Mouse (Mus musculus) common myeloid progenitor, adult 5-6 weeks (primary cell): ENCODE results near the gene Aldh1b1. TPM values are rescaled to one million over a fixed set of nuclear protein-coding genes. Genes with fewer than 3 reads are reported as not detected.

Experiments
- ATAC-seq: replicated peaks from 2 replicates; pipeline ENCODE4 v1.8.0; 2016; ENCODE audit warnings: low read depth, mild to moderate bottlenecking, moderate TSS enrichment, inconsistent platforms; ENCODE audit not compliant: poor library complexity, severe bottlenecking
- total RNA-seq: library from RNA; stranded (forward); fragments of 200-1000, 187-1606 nt; gene quantifications from 2 replicates; pipeline ENCODE4 v1.2.3, GENCODE M21; 2017

Gene Aldh1b1
- total RNA-seq = 17.6 and 21.7 TPM in 2 replicates

DNA sequence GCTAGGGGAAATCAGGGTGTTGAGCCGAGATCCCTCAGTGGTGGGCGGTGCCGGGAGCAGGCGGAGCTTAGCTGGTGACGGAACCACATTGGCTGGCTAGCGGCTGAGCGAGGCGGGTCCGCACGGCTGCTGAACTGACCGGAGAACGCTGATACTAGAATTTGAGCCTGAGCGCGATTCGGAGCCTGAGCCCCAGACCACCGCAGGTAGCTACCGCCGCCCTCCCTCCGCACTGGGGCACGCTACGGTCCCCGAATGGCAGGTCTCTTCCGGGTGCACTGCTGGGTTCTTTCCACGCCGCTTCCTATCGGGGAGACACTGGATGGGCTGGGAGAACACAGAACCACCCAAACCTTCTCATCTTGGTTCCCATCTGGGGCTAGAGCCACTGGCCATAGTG, at the start of gene Aldh1b1:
Gene Aldh1b1, plus strand, starts transcription at position 59 of the 400 bp plus-strand sequence.
- ATAC-seq = peak; percentile 90

DNA sequence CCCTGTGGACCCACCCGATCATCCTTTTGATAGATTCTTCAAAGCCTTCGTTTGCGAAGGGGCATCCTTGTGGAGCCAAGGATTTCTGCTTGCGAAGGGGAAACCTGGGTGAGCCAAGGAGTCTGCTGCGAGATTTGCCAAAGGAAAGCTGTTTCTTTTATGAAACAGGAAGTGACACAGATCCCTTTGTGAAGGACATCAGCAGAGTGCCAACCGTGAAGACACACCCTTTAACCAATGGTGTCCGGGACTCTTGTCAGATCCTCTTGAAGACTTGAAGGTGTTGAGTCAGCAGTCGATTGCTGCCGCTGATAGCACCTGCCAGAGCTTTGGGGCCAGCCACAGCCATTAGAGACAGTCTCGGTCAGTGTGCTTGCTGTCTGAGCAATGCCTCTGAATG, 49.4 kb upstream of the Aldh1b1 start:
- ATAC-seq = peak; percentile 55

DNA sequence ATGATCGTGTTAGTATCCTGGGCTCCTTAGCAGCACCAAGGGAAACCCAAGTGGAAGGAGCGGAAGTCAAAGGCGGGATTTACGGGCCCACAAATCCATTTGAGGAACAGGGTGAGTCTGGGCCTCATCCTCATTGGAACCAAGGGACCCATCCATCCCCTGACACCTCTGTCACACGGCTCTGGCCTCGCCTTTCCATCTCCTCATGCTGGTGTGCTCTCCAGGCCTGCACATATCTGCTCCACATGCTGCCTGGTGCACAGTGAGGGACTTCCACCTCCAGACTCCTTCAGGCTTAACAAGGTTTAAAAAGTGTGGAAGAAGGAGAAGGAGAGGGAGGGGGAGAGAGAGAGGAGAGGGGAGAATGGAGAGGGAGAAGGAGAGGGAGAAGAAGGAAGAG, 48.3 kb upstream of the Aldh1b1 start:
- ATAC-seq = no peak

DNA sequence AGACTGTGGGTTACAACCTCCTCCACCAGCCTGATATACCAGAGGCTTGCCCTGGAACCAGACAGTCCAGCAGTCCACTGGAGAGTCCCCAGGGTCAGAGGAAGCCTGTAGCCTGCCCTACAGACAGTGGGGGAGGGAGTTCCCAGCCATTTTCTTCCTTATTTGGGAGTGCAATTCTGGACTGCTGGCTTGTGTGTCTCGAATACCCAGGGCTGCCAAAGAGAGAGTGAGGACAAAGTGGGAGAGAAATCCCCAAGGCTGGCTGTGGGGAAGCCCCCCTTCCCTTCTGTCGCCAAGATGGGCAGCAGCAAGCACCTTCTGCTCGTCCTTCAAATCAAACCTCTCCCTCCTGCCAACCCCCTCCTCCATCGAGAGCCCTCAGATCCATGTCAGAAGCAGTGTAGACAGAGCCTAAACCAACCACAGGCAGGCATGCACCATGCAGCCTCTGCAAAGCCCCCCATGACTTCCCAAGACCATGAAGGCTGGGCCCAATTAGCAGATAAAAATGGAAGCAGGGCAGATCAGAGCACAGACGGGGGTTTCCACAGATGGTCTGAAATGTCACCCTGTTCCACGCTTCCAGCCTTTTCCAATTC, 45.5 kb upstream of the Aldh1b1 start:
- no peak for ATAC-seq

DNA sequence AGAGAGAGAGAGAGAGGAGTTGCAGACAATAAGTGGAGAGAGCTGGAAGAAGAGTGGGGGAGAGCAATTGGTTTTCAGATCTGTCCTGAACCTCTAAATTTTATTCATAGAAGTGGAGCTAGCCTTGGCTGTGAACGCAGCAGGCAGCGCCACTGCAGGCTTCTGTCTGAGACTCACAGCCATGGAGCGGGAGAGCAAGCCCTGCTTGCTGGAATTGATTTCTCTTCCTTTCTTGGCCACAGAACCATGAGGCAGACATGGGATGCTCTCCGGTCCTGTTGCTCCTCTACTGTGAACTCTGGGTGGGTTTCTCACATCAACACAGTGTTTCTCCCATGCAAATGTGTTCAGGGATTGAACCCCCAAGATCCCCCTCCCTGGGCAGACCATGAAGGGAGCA, 44.7 kb upstream of the Aldh1b1 start:
- ATAC-seq = no peak

DNA sequence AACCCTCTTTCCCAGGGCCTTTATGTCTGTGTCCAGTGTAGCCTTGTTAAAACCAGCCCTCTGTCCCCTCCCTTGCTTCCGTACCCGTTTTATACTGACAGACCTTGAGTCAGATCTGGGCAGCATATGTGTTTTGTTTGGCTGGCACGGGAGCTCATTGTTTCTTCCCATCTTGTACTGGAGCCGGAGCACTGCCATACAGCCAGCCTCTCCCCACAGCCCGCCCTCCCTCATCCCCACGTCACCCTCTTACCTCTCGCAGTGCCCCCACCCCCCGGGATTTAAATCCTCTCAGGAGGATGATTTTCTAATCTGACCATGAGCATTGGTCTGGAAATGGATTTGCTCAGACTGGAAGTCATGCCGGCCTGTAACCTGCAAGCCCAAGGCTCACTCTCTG, 43.7 kb upstream of the Aldh1b1 start:
- ATAC-seq = no peak

DNA sequence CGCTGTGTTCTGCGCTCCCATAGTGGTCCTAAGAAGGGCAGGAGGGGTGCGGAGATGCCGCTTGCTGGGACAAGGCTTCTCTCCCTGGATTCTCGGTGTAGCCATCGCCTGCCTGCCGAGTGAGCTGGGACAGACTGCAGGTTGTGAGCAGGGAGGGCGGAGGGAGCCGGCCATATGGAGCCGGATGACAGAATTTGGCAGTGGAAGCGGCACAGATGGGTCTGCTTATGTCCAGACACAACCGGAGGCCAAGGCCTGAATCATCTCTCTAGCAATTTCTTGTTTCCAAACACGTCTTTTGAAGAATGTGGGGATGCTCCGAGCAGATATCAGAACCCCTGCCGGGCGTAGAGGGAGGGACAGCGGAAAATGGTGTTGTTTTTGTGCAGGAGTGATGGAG, 42.9 kb upstream of the Aldh1b1 start:
- no peak for ATAC-seq

DNA sequence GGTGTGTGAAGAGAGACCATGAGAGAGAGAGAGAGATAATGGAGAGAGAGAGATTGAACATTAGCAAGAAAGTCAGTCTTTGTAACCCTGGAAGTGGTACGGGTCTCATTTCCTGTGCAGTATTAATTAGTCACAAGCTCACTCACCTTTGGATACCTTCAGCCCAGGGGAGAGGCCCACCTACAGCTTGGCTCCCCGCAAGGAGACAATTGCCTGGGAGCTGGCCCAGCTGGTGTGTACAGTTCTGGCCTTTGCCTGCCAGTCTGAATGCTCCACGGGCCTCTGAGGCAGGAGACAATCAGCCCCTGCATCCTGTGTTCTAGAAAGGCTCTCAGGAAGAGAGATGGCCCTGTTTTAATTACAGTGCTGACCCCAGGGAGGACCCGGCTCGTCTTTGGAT, 40.9 kb upstream of the Aldh1b1 start:
- ATAC-seq = no peak

DNA sequence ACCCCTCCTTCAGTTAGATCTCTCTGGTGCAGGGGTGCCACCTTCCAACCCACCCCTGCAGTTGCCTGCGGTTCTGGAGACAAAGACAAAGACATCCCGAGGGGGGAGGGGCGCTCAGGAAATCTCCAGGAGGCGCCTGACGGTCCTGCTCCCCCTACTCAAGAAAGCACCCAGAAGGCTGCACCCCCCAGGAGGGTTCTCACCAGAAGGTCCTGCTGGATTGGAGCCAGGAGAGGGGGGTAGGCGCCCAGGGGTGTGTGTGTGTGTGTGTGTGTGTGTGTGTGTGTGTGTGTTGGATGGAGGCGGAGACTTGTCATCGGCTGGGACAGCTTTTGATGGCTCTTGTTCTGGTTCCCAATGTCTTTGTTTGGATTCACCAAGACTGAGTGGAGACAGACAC, 39.4 kb upstream of the Aldh1b1 start:
- ATAC-seq = no peak

DNA sequence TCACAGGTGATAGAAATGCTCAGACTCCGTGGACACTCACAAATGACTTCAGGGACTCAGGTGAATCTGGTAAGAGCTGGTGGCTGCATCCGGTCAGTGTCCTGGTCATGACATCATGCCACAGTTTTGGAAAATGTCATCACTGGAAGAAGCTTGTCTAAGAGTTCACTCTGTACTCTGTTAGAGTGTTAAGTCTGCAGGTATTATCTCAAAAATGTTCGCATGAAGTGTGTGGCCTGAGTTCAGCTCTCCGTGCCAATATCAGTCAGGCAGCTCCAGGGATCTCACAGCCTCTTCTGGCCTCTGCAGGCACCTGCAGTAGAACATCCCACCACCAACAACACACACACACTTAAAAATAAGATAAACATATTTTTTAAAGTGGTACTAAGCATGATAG, 36.2 kb upstream of the Aldh1b1 start:
- no peak for ATAC-seq

DNA sequence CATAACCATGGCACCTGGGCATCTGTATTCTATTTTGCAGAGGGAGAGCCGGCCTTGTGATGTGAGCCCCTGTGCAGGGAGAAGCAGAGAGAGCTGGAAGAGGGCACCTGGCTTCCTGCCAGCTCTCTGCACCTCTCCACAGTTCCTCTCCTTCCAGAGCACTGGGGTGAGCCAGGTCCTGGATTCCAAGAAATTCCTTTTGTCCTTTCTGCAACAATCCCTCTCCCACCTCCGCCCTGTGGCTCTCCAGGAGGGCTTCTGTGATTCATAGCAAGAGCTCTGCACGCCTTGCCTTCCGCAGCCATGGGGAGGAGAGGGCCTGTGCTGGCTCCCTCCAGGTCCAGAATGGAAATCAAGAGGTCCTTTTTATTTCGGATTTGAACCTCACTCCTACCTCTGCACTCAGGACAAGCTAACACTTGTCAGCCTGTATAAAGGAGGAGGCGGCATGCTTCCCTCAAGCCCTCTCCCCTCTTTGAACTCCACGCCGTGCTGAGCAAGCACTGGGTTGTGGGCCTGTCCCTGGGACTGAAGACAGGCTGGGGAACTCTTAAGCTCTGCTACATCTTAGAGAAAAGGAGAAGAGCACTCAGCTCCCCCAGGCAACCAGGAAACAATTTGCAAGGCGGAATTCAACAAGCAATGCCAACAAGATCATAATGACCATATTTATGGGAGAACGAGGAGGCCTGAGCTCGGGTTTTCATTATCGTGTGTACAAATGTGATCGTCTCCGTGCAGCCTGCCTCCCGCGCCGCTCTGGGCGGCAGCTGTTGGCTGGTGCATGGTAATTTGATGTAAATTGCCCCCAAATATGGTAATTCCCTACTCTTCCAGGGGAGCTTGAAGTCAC, 35.3 kb upstream of the Aldh1b1 start:
- ATAC-seq = peak; percentile 10; the same call in 1 of the 2 replicates

DNA sequence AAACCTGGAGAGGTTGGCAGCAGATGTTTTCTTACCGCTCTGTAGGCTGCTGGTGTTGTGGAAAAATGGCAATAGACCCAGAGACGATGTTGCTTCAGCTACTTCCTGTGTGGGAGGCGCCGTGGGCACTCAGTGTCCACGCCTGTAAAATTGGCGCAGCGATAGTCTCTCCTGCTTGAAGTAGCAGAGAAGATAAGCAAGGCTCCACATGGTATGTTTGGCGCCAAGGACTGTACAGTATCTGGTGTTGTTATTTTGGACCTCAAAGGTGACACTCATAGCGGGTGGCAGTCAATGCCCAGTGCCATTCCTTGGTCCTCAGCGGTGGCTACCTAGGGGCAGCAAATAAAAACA, 34.7 kb upstream of the Aldh1b1 start:
- peak; percentile 52 for ATAC-seq

DNA sequence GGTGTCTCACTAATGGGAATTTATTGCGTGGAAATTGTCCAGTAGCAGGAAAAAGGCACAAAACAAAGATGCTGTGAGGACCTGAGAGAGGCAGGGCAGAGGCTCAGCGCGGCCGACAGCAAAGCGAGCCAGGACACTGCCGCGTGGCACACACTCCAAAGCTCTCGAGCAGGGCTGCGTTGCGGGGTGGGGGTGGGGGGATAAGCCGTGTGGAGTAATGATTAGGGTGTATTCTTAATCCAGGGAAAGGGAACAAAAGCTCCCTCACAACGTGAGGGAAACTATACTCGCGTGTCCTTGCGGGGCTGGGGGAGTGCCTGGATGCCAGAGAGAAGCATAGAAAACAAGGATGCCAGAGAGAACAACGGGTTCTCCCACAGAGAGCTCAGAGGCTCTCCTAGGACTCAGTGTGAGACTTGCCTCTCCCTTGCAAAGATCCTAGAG, 33.7 kb upstream of the Aldh1b1 start:
- ATAC-seq = no peak

DNA sequence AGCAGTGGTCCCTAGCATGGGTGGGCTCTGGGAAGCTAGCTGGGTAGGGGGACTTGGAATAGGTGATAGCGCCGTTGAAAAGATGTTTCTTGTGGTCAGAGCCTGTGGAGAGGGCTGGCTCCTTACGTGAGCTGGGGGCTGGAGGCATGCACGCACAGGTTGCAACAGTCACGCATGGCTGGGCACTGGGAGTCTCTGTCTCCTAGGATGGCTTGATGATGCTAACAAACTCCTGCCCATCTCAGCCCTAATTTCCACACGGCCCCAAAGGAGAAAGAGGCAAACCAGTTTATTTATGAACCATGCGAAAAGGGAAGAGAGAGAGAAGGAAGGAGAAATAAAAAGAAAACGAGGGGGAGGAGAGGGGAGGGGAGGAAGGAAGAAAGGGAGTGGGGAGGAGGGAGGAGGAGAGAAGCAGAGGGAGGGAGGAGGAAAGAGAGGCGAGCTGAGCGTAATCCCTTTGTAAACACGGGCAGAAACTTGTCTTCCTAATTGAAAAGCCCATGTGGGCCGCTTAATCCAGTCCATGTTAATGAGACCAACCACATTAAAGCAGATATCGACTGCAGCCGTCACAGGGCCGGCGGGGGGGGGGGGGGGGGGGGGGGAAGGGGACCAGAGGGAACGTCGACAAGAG, 33.1 kb upstream of the Aldh1b1 start:
- ATAC-seq = peak; percentile 40; the same call in 1 of the 2 replicates

DNA sequence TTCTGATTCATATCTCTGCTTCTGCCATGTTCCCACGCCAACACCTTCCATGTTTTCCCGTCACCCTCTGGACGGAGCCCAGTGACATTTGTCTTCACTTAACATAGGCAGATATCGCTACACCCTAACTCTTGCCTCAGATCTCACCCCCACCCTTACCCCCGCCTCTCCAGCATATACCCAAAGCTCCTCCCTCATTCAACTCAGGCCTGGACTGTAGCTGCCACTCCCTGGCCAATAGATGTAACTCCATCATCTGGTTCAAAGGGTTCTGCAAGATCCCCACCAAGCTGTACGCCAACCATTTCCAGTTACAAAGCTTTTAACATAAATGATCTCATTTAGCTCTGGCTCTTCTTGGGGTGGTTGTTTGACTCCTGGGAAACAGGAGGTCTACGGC, 32.0 kb upstream of the Aldh1b1 start:
- ATAC-seq = no peak

DNA sequence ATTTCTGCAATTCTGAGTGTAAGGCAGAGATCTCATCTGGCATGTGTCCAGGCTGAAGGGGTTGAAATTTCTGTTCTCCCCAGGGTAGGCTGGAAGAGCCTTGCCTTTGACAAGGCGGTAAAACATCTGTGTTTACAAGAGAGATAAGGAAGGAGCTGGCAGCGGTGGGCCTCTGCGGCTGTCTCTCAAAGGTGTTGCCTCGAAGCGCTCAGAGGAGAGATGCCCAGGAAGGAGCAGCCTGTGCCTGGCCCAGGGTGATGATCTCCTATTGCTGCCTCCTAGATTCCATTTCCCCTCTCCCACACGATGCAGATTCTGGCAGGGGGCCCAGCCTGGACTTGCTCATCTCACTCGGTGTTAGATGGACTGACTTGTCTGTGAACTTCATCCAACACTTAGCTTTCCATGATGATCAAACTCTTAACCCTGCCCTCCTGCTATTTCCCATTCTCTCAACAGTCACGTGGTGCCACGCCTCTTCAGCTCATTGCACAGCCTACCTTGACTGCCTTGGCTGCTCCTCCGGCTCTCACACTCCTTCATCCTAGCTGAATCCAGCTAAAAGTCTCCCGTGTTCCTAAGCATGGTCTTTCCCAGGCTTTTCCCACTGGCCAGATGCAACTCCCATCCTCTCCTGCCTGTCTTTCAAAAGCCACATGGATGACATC, 30.8 kb upstream of the Aldh1b1 start:
- no peak for ATAC-seq

DNA sequence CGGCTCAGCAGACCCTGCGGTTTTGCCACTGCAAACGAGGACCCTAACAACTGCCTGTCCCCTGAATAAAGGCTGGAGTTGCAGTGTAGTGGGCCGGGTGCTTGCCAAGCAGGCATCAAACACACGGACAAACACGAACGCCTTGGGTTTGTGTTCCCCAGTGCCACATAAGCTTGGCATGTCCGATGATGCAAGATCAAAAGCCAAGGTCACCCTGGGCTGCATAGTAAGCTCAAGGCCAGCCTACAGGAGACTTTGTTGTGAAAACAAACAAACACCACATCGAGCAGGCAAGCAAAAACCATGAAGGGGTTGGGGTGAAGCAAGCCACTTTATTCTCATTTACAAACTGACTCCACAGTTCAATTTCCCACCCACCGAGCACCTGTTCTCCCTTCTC, 29.7 kb upstream of the Aldh1b1 start:
- ATAC-seq = no peak

DNA sequence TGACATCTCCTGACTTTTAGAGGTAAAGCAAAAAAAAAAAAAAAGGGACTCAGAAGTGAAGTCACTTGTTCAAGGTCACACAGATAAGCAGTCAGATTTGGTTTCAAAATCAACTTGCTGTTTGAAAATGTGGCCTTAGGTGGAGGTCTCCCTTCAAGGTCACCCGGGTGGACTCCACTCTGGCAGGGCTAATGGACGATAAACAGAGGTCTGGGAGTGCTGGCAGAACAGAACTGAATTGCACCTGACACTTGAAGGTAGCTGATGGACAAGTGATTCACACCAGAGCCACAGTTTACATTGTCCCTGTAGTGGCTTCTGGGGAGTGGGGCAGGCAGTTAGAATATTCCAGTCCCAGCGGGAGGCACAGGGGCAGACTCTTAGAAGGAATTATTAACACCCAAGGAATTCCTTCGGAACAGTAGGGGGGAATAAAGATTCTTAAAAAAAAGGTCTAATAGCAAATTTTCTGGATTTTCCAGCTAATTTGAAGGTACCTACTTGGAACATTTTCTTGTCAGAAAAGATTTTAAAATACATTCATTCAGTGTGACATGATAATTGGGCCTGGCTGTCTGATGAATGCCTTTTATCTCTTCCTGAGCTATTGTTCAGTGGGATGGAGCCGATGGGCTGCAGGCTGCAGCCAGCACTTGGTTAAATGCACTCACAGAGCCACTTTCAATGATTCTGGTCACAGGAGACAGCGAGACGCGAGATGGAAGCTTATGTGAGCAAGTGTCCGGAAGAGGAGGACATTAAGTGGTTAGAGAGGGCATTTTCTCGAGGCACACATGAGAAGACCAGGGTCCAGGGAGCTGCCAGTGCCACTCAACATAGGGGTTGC, 28.8 kb upstream of the Aldh1b1 start:
- no peak for ATAC-seq

DNA sequence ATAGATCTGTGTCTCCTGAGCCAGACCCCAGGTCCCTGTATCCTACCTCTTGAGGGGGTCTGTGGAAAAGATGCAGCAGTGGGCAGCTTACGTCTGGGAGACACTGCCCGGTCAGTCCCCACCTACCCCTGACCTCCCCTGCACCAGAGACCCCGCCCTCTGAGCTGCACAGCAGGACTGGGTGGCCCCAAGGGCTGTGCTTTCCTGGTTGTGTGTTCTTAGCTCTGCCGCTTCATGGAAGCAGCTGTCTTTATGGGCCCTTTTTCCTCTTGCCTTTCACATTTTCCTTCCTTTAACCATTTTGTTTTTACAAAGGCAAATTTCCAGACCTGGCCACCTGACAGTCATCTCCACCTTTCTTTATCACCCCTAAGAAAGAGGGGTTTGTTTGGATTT, 28.2 kb upstream of the Aldh1b1 start:
- ATAC-seq = no peak

DNA sequence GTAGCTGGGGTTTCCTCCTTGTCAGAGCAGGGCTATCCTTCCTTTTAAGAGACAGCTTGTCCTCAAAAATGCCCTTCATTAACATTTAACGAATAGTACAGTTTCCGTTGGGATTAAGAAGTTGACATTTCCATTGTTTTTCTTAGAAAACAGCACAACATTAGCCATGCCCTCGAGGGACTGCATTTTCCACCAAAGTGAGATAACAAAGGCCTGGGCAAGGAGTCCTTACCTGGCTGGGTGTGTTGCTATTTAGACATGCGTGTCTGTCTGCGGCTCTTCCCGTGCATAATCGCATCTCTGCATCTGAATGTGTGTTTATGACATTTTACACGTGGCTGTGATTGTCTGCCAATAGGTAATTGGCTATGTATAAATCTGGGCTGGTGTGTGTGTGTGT, 27.6 kb upstream of the Aldh1b1 start:
- no peak for ATAC-seq
